Mouse (Mus musculus) spleen, embryonic (tissue): ENCODE measurements around the gene Mrpl54.

ENCODE experiments used
- CTCF ChIA-PET: fragments of 350-600 bp; sonication (Branson Sonifier 250); formaldehyde crosslinking; loops from one replicate; lab custom pipeline; 2022; lab: Charles Lee

Mrpl54 gene

GRCm38 (mm10) chr10:81268643-81269412, 2.1 kb upstream of the Mrpl54 start:
- CTCF ChIA-PET = no interaction called here

- CTCF ChIA-PET = interaction anchor here (1.8 kb wide), 1 partner anchor 21 kb away, joined by 5 read pairs; no protein-coding TSS in a partner anchor
These were observed 1.3 kb upstream of the Mrpl54 start for GRCm38 (mm10) chr10:81268056-81268455.

GRCm38 (mm10) chr10:81265540-81265939, 1.2 kb downstream of the Mrpl54 start:
- CTCF ChIA-PET = no interaction called here

- CTCF ChIA-PET = no interaction called here
These were observed 5.7 kb downstream of the Mrpl54 start for GRCm38 (mm10) chr10:81261025-81261424.

- CTCF ChIA-PET = no interaction called here
These were observed 7.4 kb downstream of the Mrpl54 start for GRCm38 (mm10) chr10:81259225-81259884.

GRCm38 (mm10) chr10:81257158-81258039, 9.3 kb downstream of the Mrpl54 start:
- CTCF ChIA-PET = interaction anchor here (0.6 to 1.9 kb wide), 2 partner anchors 13 to 31 kb away, joined by 3 to 5 read pairs; no protein-coding TSS in a partner anchor

- CTCF ChIA-PET = no interaction called here
These were observed 11.8 kb downstream of the Mrpl54 start for GRCm38 (mm10) chr10:81254886-81255285.

- CTCF ChIA-PET = no interaction called here
These were observed 14.0 kb downstream of the Mrpl54 start, which contains the start of gene Matk for GRCm38 (mm10) chr10:81252424-81253419. Gene Matk (plus strand): TSS chr10:81252935.

GRCm38 (mm10) chr10:81249442-81249841, 17.3 kb downstream of the Mrpl54 start:
- CTCF ChIA-PET = no interaction called here

GRCm38 (mm10) chr10:81247804-81248203, 18.9 kb downstream of the Mrpl54 start:
- CTCF ChIA-PET = interaction anchor here (0.6 kb wide), 1 partner anchor 57 kb away, joined by 6 read pairs; no protein-coding TSS in a partner anchor

- CTCF ChIA-PET = no interaction called here
These were observed 21.6 kb downstream of the Mrpl54 start for GRCm38 (mm10) chr10:81245166-81245565.

GRCm38 (mm10) chr10:81244595-81244994, 22.1 kb downstream of the Mrpl54 start:
- CTCF ChIA-PET = interaction anchor here (1.1 kb wide), 1 partner anchor 9 kb away, joined by 6 read pairs; no protein-coding TSS in a partner anchor

- CTCF ChIA-PET = interaction anchor here (1.1 kb wide), 1 partner anchor 8 kb away, joined by 6 read pairs; no protein-coding TSS in a partner anchor
These were observed 22.6 kb downstream of the Mrpl54 start for GRCm38 (mm10) chr10:81244146-81244545.

GRCm38 (mm10) chr10:81242021-81242420, 24.7 kb downstream of the Mrpl54 start:
- CTCF ChIA-PET = interaction anchor here (0.6 kb wide), 2 partner anchors 127 to 525 kb away, joined by 3 to 6 read pairs; no protein-coding TSS in a partner anchor

GRCm38 (mm10) chr10:81240876-81241275, 25.9 kb downstream of the Mrpl54 start:
- CTCF ChIA-PET = no interaction called here

- CTCF ChIA-PET = no interaction called here
These were observed 28.1 kb downstream of the Mrpl54 start for GRCm38 (mm10) chr10:81238618-81239017.

- CTCF ChIA-PET = interaction anchor here (1.0 to 1.4 kb wide), 2 partner anchors 7 to 13 kb away, joined by 4 to 6 read pairs; no protein-coding TSS in a partner anchor
These were observed 30.1 kb downstream of the Mrpl54 start for GRCm38 (mm10) chr10:81236471-81237268.

- CTCF ChIA-PET = interaction anchor here (0.6 to 0.7 kb wide), 2 partner anchors 637 to 1337 kb away, joined by 3 read pairs; no protein-coding TSS in a partner anchor
These were observed 32.5 kb downstream of the Mrpl54 start for GRCm38 (mm10) chr10:81234206-81234605.

- CTCF ChIA-PET = interaction anchor here (0.7 kb wide), 1 partner anchor 8 kb away, joined by 3 read pairs; no protein-coding TSS in a partner anchor
These were observed 33.5 kb downstream of the Mrpl54 start for GRCm38 (mm10) chr10:81233226-81233585.
